24 mouse cellular contexts compared by ENCODE assay signal in the genomic region with DNA sequence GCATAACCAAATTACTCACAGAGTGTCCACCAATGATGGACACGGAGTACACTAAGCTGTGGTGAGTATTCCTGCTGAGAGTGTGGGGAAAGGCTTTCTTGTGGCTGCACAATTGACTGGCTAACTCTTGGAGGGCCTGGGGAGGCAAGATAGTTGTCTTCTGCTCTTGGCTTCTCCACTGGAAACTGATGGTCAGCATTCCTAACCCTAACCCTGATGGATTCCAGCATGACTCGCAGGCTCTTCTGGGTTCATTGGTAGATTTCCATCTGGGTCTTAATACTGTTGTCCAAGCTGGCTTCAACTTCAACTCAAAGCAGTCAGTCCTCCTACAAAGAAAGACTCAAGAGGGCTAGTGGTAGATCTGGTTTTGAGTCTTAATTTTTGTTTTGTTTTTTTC.
"Had no signal": no experiment of that assay in that cellular context is flagged by ENCODE, and none has a peak within 500 bp of the region (broad histone marks: within the 10 kb centered on the region; RNA-seq: fewer than 3 reads in every experiment).

No protein-coding gene starts in this region.

- H3K27me3 ChIP-seq: heart, embryonic 12.5 days; hindbrain, embryonic 13.5 days; hindbrain, embryonic 15.5 days; kidney, embryonic 15.5 days; limb, embryonic 12.5 days; limb, embryonic 15.5 days; liver, embryonic 12.5 days had no signal

- H3K4me2 ChIP-seq: heart, embryonic 12.5 days; hindbrain, embryonic 13.5 days; hindbrain, embryonic 15.5 days; kidney, embryonic 15.5 days; limb, embryonic 12.5 days; limb, embryonic 15.5 days; liver, embryonic 12.5 days had no signal

- H3K9me3 ChIP-seq: heart, embryonic 10.5 days; heart, embryonic 12.5 days; hindbrain, embryonic 13.5 days; hindbrain, embryonic 15.5 days; kidney, embryonic 15.5 days; limb, embryonic 12.5 days; limb, embryonic 15.5 days; liver, embryonic 12.5 days had no signal

- H3K9ac ChIP-seq: heart, embryonic 12.5 days; hindbrain, embryonic 13.5 days; hindbrain, embryonic 15.5 days; kidney, embryonic 15.5 days; limb, embryonic 12.5 days; limb, embryonic 15.5 days; liver, embryonic 12.5 days; liver, embryonic 14.5 days had no signal

- DNase-seq: gastrocnemius, postnatal 14 days; gastrocnemius, postnatal 36 days; heart, adult 18-20 months; heart, postnatal 10 days; kidney, adult 11 months; kidney, adult 2 months; kidney, adult 9 months; kidney, postnatal 14 days; kidney, postnatal 36 days; layer of hippocampus, adult 9-11 months; layer of hippocampus, postnatal 36 days; left cerebral cortex, postnatal 4 days had no signal

- H3K4me3 ChIP-seq: heart, embryonic 10.5 days; heart, embryonic 12.5 days; hindbrain, embryonic 13.5 days; hindbrain, embryonic 15.5 days; kidney, embryonic 15.5 days; limb, embryonic 12.5 days; limb, embryonic 15.5 days; liver, embryonic 12.5 days had no signal

- ATAC-seq: hindbrain, postnatal 0 days; intestine, embryonic 16.5 days; liver, embryonic 12.5 days had no signal

- H3K27ac ChIP-seq: heart, embryonic 10.5 days; hindbrain, embryonic 13.5 days; hindbrain, embryonic 15.5 days; hindbrain, postnatal 0 days; kidney, embryonic 15.5 days; kidney, postnatal 0 days; limb, embryonic 12.5 days; limb, embryonic 15.5 days; liver, embryonic 12.5 days; liver, embryonic 14.5 days had no signal

- H3K4me1 ChIP-seq: heart, embryonic 10.5 days; hindbrain, embryonic 13.5 days; hindbrain, embryonic 15.5 days; kidney, embryonic 15.5 days; limb, embryonic 12.5 days; limb, embryonic 15.5 days; liver, embryonic 12.5 days had no signal
